In genomic region chr19:55847043-55847442, GRCm38 (mm10) we compare ENCODE assay signal across 11 mouse cellular contexts.
"Had no signal": no experiment of that assay in that cellular context is flagged by ENCODE, and none has a peak within 500 bp of the region (broad histone marks: within the 10 kb centered on the region; RNA-seq: fewer than 3 reads in every experiment).

No protein-coding gene starts in this region.

- DNase-seq: lung, adult 18-20 months; midbrain, embryonic 14.5 days; right cerebral cortex, postnatal 14 days; thymus, postnatal 36 days had no signal

- H3K4me3 ChIP-seq: layer of hippocampus, adult 2 months; limb, embryonic 13.5 days; myocyte; neural tube, embryonic 12.5 days had no signal

- H3K9ac ChIP-seq: limb, embryonic 13.5 days; liver, embryonic 14.5 days; neural tube, embryonic 12.5 days had no signal

- ATAC-seq: hindbrain, postnatal 0 days had no signal

- H3K4me2 ChIP-seq: limb, embryonic 13.5 days; neural tube, embryonic 12.5 days had no signal

- H3K36me3 ChIP-seq: neural tube, embryonic 12.5 days had no signal

- H3K9me3 ChIP-seq: limb, embryonic 13.5 days; neural tube, embryonic 12.5 days had no signal

- H3K27ac ChIP-seq: hindbrain, postnatal 0 days; kidney, postnatal 0 days; layer of hippocampus, adult 2 months; limb, embryonic 13.5 days; liver, embryonic 14.5 days; neural tube, embryonic 12.5 days had no signal

- H3K27me3 ChIP-seq: limb, embryonic 13.5 days; neural tube, embryonic 12.5 days had no signal
